Mouse (Mus musculus) megakaryocyte-erythroid progenitor cell, adult 5 weeks (primary cell): Measurements from ENCODE around the gene Pank2. TPM values are rescaled to one million over a fixed set of nuclear protein-coding genes. Genes with fewer than 3 reads are reported as not detected.

ENCODE experiments used
- polyA plus RNA-seq: library from polyadenylated mRNA; stranded (reverse); fragments of >175 nt; gene quantifications from 2 replicates; pipeline ENCODE4 v1.2.3, GENCODE M21; 2012

The Pank2 gene
- 19.7 and 19.9 TPM in 2 replicates for polyA plus RNA-seq

GRCm38 (mm10) chr2:131262213-131262672, at the start of gene Pank2:
Gene Pank2, plus strand, starts transcription at chr2:131262495.

GRCm38 (mm10) chr2:131233307-131234126, 28.8 kb upstream of the Pank2 start, which contains the start of gene Mavs:
Gene Mavs, plus strand, starts transcription at chr2:131234063.

Other genes with a start within 250 kb of the Pank2 start
- 0.30 and 0.45 TPM in 2 replicates for gene Gfra4, start 219.4 kb upstream of the Pank2 start, polyA plus RNA-seq
- gene Adam33, start 198.7 kb upstream of the Pank2 start, polyA plus RNA-seq, result 0.31 and 0.94 TPM in 2 replicates
- 0.17 TPM in 2 replicates for gene Siglec1, start 175.7 kb upstream of the Pank2 start, polyA plus RNA-seq
- 2.0 and 2.2 TPM in 2 replicates for gene Hspa12b, start 135.2 kb upstream of the Pank2 start, polyA plus RNA-seq
- not detected in 2 replicates for gene Gm11037, start 129.0 kb upstream of the Pank2 start, polyA plus RNA-seq
- 211 and 258 TPM in 2 replicates for gene 1700037H04Rik, start 102.4 kb upstream of the Pank2 start, polyA plus RNA-seq
- 112 and 115 TPM in 2 replicates for gene Cenpb, start 82.4 kb upstream of the Pank2 start, polyA plus RNA-seq
- gene Cdc25b, start 75.5 kb upstream of the Pank2 start, polyA plus RNA-seq, result 11.8 and 11.9 TPM in 2 replicates
- gene Spef1, start 75.2 kb upstream of the Pank2 start, polyA plus RNA-seq, result 2.0 and 2.1 TPM in 2 replicates
- gene Ap5s1, start 55.4 kb upstream of the Pank2 start, polyA plus RNA-seq, result 2.0 and 5.0 TPM in 2 replicates
- gene Mavs, start 28.4 kb upstream of the Pank2 start, polyA plus RNA-seq, result 5.8 and 6.1 TPM in 2 replicates
- 4.3 and 4.4 TPM in 2 replicates for gene Rnf24, start 90.4 kb downstream of the Pank2 start, polyA plus RNA-seq
- gene Smox, start 229.0 kb downstream of the Pank2 start, polyA plus RNA-seq, result 34.6 and 37.4 TPM in 2 replicates